ENCODE assay signal across 11 mouse cellular contexts in genomic region chr11:118434093-118434492, GRCm38 (mm10). TPM values are rescaled to one million over a fixed set of nuclear protein-coding genes. Genes with fewer than 3 reads are reported as not detected.
DNase-seq lines count a peak whose midpoint lies in the region; ATAC-seq and TF ChIP-seq lines count a peak whose summit lies in the region.
"Had no signal": no experiment of that assay in that cellular context is flagged by ENCODE, and none has a peak within 500 bp of the region (broad histone marks: within the 10 kb centered on the region; RNA-seq: fewer than 3 reads in every experiment).

No protein-coding gene starts in this region.

- TF ChIP-seq RAD21 in MEL (IDR thresholded peaks at IDR 0.05; ENCODE audit: low read depth, low read length) = no peak

- intact Hi-C loops in heart, postnatal 10 days (cut with DNase I) = no loop called here

- no peak for ATAC-seq in heart, postnatal 0 days (ENCODE audit: insufficient read depth, low read depth)
- ATAC-seq in forebrain, embryonic 15.5 days (replicated peaks) = no peak
- no peak for ATAC-seq in liver, embryonic 13.5 days (ENCODE audit: low read depth)
- no peak for ATAC-seq in granulocyte monocyte progenitor cell, adult 5-6 weeks (replicated peaks; ENCODE audit: poor library complexity, severe bottlenecking)
- no peak for ATAC-seq in erythroid progenitor cell, adult 5-6 weeks (replicated peaks; ENCODE audit: low FRiP score, poor library complexity, severe bottlenecking)

- H3K9ac ChIP-seq in heart, postnatal 0 days (replicated peaks; ENCODE audit: low read depth, low read length) = peak overlapping the region; percentile 30; the same call in 1 of the 2 replicates
- peak overlapping the region; percentile 67 for H3K9ac ChIP-seq in MEL (ENCODE audit: control insufficient read depth, low read depth, low read length, poor library complexity, severe bottlenecking)
- H3K9ac ChIP-seq in forebrain, embryonic 15.5 days (replicated peaks) = no peak overlapping the region
- H3K9ac ChIP-seq in liver, embryonic 13.5 days = no peak overlapping the region

- no peaks in the 10 kb centered on the region for H3K36me3 ChIP-seq in heart, postnatal 0 days (replicated peaks; ENCODE audit: control insufficient read depth, insufficient read depth, low read length)
- 0 out of 4 replicates have a peak, but pooled peaks cover 0 to 2% of the 10 kb centered on the region in 2 experiments for H3K36me3 ChIP-seq in MEL (ENCODE audit: control insufficient read depth in 1 of 2, insufficient read depth in 2 of 2, low read length in 2 of 2)
- H3K36me3 ChIP-seq in forebrain, embryonic 15.5 days = no peaks in the 10 kb centered on the region
- H3K36me3 ChIP-seq in liver, embryonic 13.5 days = no peaks in the 10 kb centered on the region

- no peaks in the 10 kb centered on the region for H3K9me3 ChIP-seq in heart, postnatal 0 days (replicated peaks; ENCODE audit: control insufficient read depth, low read length)
- H3K9me3 ChIP-seq in MEL (replicated peaks; ENCODE audit: insufficient read depth, low read length) = no peaks in the 10 kb centered on the region
- no peaks in the 10 kb centered on the region for H3K9me3 ChIP-seq in forebrain, embryonic 15.5 days
- H3K9me3 ChIP-seq in liver, embryonic 13.5 days (replicated peaks) = no peaks in the 10 kb centered on the region

- peak overlapping the region; percentile 10 for H3K4me3 ChIP-seq in heart, postnatal 0 days (ENCODE audit: low read depth, low read length)
- H3K4me3 ChIP-seq in MEL (ENCODE audit: control insufficient read depth in 1 of 2, insufficient read depth in 1 of 2, low read depth in 2 of 2, low read length in 2 of 2) = peak overlapping the region; percentile 47 to 68
- no peak overlapping the region for H3K4me3 ChIP-seq in forebrain, embryonic 15.5 days
- no peak overlapping the region for H3K4me3 ChIP-seq in liver, embryonic 13.5 days (replicated peaks)

- no peak for TF ChIP-seq CTCF in heart, postnatal 0 days (IDR thresholded peaks at IDR 0.05; ENCODE audit: low read depth)
- TF ChIP-seq CTCF in MEL (IDR thresholded peaks at IDR 0.05 in 2 of 3, conservative IDR thresholded peaks at IDR 0.05 in 1 of 3; ENCODE audit: control insufficient read depth in 1 of 3, insufficient read depth in 1 of 3, low read depth in 2 of 3, low read length in 3 of 3, poor library complexity in 1 of 3, severe bottlenecking in 1 of 3) = no peak

- 28% methylated on average over 13 of the region's 13 CpGs for WGBS in heart, postnatal 0 days
- WGBS in forebrain, embryonic 15.5 days = 56% methylated on average over 13 of the region's 13 CpGs
- WGBS in liver, embryonic 13.5 days (ENCODE audit: insufficient replicate concordance) = 32% methylated on average over 13 of the region's 13 CpGs

- peak overlapping the region; percentile 69 for H3K27ac ChIP-seq in heart, postnatal 0 days (ENCODE audit: low read depth)
- peak overlapping the region; percentile 50 for H3K27ac ChIP-seq in MEL (ENCODE audit: control insufficient read depth, low read depth, low read length)
- H3K27ac ChIP-seq in forebrain, embryonic 15.5 days (replicated peaks) = no peak overlapping the region
- H3K27ac ChIP-seq in liver, embryonic 13.5 days = no peak overlapping the region

- peaks cover 22% of the 10 kb centered on the region for H3K4me1 ChIP-seq in heart, postnatal 0 days (ENCODE audit: control insufficient read depth, insufficient read depth)
- peaks cover 4 to 10% of the 10 kb centered on the region in 2 experiments for H3K4me1 ChIP-seq in MEL (ENCODE audit: control insufficient read depth in 1 of 2, insufficient read depth in 2 of 2, low read length in 2 of 2)
- H3K4me1 ChIP-seq in forebrain, embryonic 15.5 days = peaks cover 50% of the 10 kb centered on the region
- peaks cover 7% of the 10 kb centered on the region for H3K4me1 ChIP-seq in liver, embryonic 13.5 days (replicated peaks)

- peak overlapping the region; percentile 50 for H3K4me2 ChIP-seq in heart, postnatal 0 days (ENCODE audit: low read depth, low read length)
- peak overlapping the region; percentile 39 for H3K4me2 ChIP-seq in forebrain, embryonic 15.5 days (replicated peaks)
- 0 out of 2 replicates have a peak overlapping the region, but pooled peaks have one; percentile 24 for H3K4me2 ChIP-seq in liver, embryonic 13.5 days

- peak in 1 of 2 experiments; percentile 51; a peak in 1 of 4 replicates for TF ChIP-seq POLR2A in MEL (IDR thresholded peaks at IDR 0.05; ENCODE audit: control insufficient read depth in 1 of 2, insufficient read depth in 1 of 2, low read depth in 1 of 2, low read length in 2 of 2, poor library complexity in 1 of 2)

- no peak for DNase-seq in heart, postnatal 0 days (ENCODE audit: low spot score)
- no peak for DNase-seq in heart, postnatal 10 days
- peak; percentile 77 for DNase-seq in MEL (ENCODE audit: low read depth, low spot score)
- no peak for DNase-seq in liver, embryonic 13.5 days
- no peak for DNase-seq in right cerebral cortex, postnatal 10 days (ENCODE audit: low spot score in 2 of 2)
- DNase-seq: cerebellum, postnatal 10 days had no signal

- no peaks in the 10 kb centered on the region for H3K79me2 ChIP-seq in MEL (ENCODE audit: control insufficient read depth, insufficient read depth, low read length, poor library complexity)

- H3K27me3 ChIP-seq in heart, postnatal 0 days (ENCODE audit: control insufficient read depth, insufficient read depth, low read length) = 0 out of 2 replicates have a peak, but pooled peaks cover 2% of the 10 kb centered on the region
- peaks cover 0 to 2% of the 10 kb centered on the region in 2 experiments; a peak in 3 of 4 replicates for H3K27me3 ChIP-seq in MEL (ENCODE audit: control insufficient read depth in 1 of 2, insufficient read depth in 2 of 2, low read length in 2 of 2)
- no peaks in the 10 kb centered on the region for H3K27me3 ChIP-seq in forebrain, embryonic 15.5 days
- H3K27me3 ChIP-seq in liver, embryonic 13.5 days = peaks cover 12% of the 10 kb centered on the region

- TF ChIP-seq EP300 in heart, postnatal 0 days (IDR thresholded peaks at IDR 0.05; ENCODE audit: low read depth) = no peak
- no peak for TF ChIP-seq EP300 in MEL (IDR thresholded peaks at IDR 0.05; ENCODE audit: low read depth in 1 of 2, low read length in 2 of 2)

RNA-seq across cellular contexts. Expression of gene C1qtnf1, which starts 6.1 kb away (rescaled TPM):
- 5.8 and 12.6 TPM in 2 replicates for total RNA-seq in heart, postnatal 0 days (2014; rRNA removed; ENCODE audit: low replicate concordance)
- 7.8 and 8.3 TPM in 2 replicates for polyA plus RNA-seq in heart, postnatal 0 days (2015; fragmentation: Nextera tagmentation; extraction: Ambion mirVana)
- total RNA-seq in heart, postnatal 10 days (2021) = 10 to 100 TPM; 38.0 to 38.4 TPM
- total RNA-seq in MEL (2012; rRNA removed) = 0.07 and 0.27 TPM in 2 replicates
- under 1 TPM in 1 of 2 experiments, not detected in 1; 0.72 TPM for polyA plus RNA-seq in MEL (2012; ENCODE audit: insufficient read depth in 1 of 2, insufficient read length in 2 of 2, low read depth in 1 of 2, low replicate concordance in 2 of 2, missing spikeins in 1 of 2)
- polyA plus RNA-seq in forebrain, embryonic 15.5 days (2015; fragmentation: Nextera tagmentation; extraction: Ambion mirVana) = 3.2 and 3.4 TPM in 2 replicates
- polyA plus RNA-seq in liver, embryonic 13.5 days (2015; fragmentation: Nextera tagmentation; extraction: Ambion mirVana) = 1.1 and 1.4 TPM in 2 replicates
- total RNA-seq in granulocyte monocyte progenitor cell, adult 5-6 weeks (2014; fragmentation: Nextera tagmentation) = not detected in 2 replicates
- total RNA-seq in granulocyte monocyte progenitor cell, adult 5-6 weeks (2017) = not detected in 2 replicates
- not detected in 2 replicates for total RNA-seq in erythroid progenitor cell, adult 5-6 weeks (2015; ENCODE audit: low replicate concordance)
- total RNA-seq in erythroid progenitor cell, adult 5-6 weeks (2017; ENCODE audit: low replicate concordance) = not detected in 2 replicates
- total RNA-seq: hematopoietic stem cell, adult 5-6 weeks; neutrophil, adult 5-6 weeks had no signal

RNA-seq across cellular contexts. Expression of gene Cant1, which starts 15.2 kb away (rescaled TPM):
- 28.3 and 35.5 TPM in 2 replicates for total RNA-seq in heart, postnatal 0 days (2014; rRNA removed; ENCODE audit: low replicate concordance)
- 10.4 and 12.6 TPM in 2 replicates for polyA plus RNA-seq in heart, postnatal 0 days (2015; fragmentation: Nextera tagmentation; extraction: Ambion mirVana)
- 10 to 100 TPM; 20.4 to 22.0 TPM for total RNA-seq in heart, postnatal 10 days (2021)
- 25.8 and 26.0 TPM in 2 replicates for total RNA-seq in MEL (2012; rRNA removed)
- polyA plus RNA-seq in MEL (2012; ENCODE audit: insufficient read depth in 1 of 2, insufficient read length in 2 of 2, low read depth in 1 of 2, low replicate concordance in 2 of 2, missing spikeins in 1 of 2) = 100 to 1,000 TPM in 1 of 2 experiments, 10 to 100 TPM in 1; 34.4 to 145 TPM
- 28.9 and 31.6 TPM in 2 replicates for polyA plus RNA-seq in forebrain, embryonic 15.5 days (2015; fragmentation: Nextera tagmentation; extraction: Ambion mirVana)
- polyA plus RNA-seq in liver, embryonic 13.5 days (2015; fragmentation: Nextera tagmentation; extraction: Ambion mirVana) = 8.3 and 9.4 TPM in 2 replicates
- 29.7 and 34.6 TPM in 2 replicates for total RNA-seq in granulocyte monocyte progenitor cell, adult 5-6 weeks (2014; fragmentation: Nextera tagmentation)
- 18.6 and 21.0 TPM in 2 replicates for total RNA-seq in granulocyte monocyte progenitor cell, adult 5-6 weeks (2017)
- 5.4 and 8.0 TPM in 2 replicates for total RNA-seq in erythroid progenitor cell, adult 5-6 weeks (2015; ENCODE audit: low replicate concordance)
- 6.9 and 11.3 TPM in 2 replicates for total RNA-seq in erythroid progenitor cell, adult 5-6 weeks (2017; ENCODE audit: low replicate concordance)

RNA-seq across cellular contexts. Expression of gene Lgals3bp, which starts 32.2 kb away (rescaled TPM):
- total RNA-seq in heart, postnatal 0 days (2014; rRNA removed; ENCODE audit: low replicate concordance) = 77.9 and 83.1 TPM in 2 replicates
- 27.6 and 28.6 TPM in 2 replicates for polyA plus RNA-seq in heart, postnatal 0 days (2015; fragmentation: Nextera tagmentation; extraction: Ambion mirVana)
- 10 to 100 TPM; 31.3 to 31.7 TPM for total RNA-seq in heart, postnatal 10 days (2021)
- total RNA-seq in MEL (2012; rRNA removed) = 1.4 and 3.0 TPM in 2 replicates
- polyA plus RNA-seq in MEL (2012; ENCODE audit: insufficient read depth in 1 of 2, insufficient read length in 2 of 2, low read depth in 1 of 2, low replicate concordance in 2 of 2, missing spikeins in 1 of 2) = 10 to 100 TPM in 1 of 2 experiments, not detected in 1; 18.3 TPM
- polyA plus RNA-seq in forebrain, embryonic 15.5 days (2015; fragmentation: Nextera tagmentation; extraction: Ambion mirVana) = 2.6 TPM in 2 replicates
- 25.4 and 32.3 TPM in 2 replicates for polyA plus RNA-seq in liver, embryonic 13.5 days (2015; fragmentation: Nextera tagmentation; extraction: Ambion mirVana)
- 85.3 and 107 TPM in 2 replicates for total RNA-seq in granulocyte monocyte progenitor cell, adult 5-6 weeks (2014; fragmentation: Nextera tagmentation)
- total RNA-seq in granulocyte monocyte progenitor cell, adult 5-6 weeks (2017) = 36.0 and 44.8 TPM in 2 replicates
- total RNA-seq in erythroid progenitor cell, adult 5-6 weeks (2015; ENCODE audit: low replicate concordance) = 31.9 and 57.7 TPM in 2 replicates
- total RNA-seq in erythroid progenitor cell, adult 5-6 weeks (2017; ENCODE audit: low replicate concordance) = 21.6 and 56.7 TPM in 2 replicates

RNA-seq across cellular contexts. Expression of gene Engase, which starts 42.5 kb away (rescaled TPM):
- total RNA-seq in heart, postnatal 0 days (2014; rRNA removed; ENCODE audit: low replicate concordance) = 9.1 and 12.0 TPM in 2 replicates
- polyA plus RNA-seq in heart, postnatal 0 days (2015; fragmentation: Nextera tagmentation; extraction: Ambion mirVana) = 3.0 and 3.6 TPM in 2 replicates
- 1 to 10 TPM; 6.6 to 7.1 TPM for total RNA-seq in heart, postnatal 10 days (2021)
- 15.3 and 19.7 TPM in 2 replicates for total RNA-seq in MEL (2012; rRNA removed)
- polyA plus RNA-seq in MEL (2012; ENCODE audit: insufficient read depth in 1 of 2, insufficient read length in 2 of 2, low read depth in 1 of 2, low replicate concordance in 2 of 2, missing spikeins in 1 of 2) = 10 to 100 TPM in 1 of 2 experiments, not detected in 1; 23.5 TPM
- polyA plus RNA-seq in forebrain, embryonic 15.5 days (2015; fragmentation: Nextera tagmentation; extraction: Ambion mirVana) = 5.3 and 6.8 TPM in 2 replicates
- 8.1 and 8.8 TPM in 2 replicates for polyA plus RNA-seq in liver, embryonic 13.5 days (2015; fragmentation: Nextera tagmentation; extraction: Ambion mirVana)
- 2.2 and 4.8 TPM in 2 replicates for total RNA-seq in granulocyte monocyte progenitor cell, adult 5-6 weeks (2014; fragmentation: Nextera tagmentation)
- total RNA-seq in granulocyte monocyte progenitor cell, adult 5-6 weeks (2017) = 2.4 and 5.7 TPM in 2 replicates
- total RNA-seq in erythroid progenitor cell, adult 5-6 weeks (2015; ENCODE audit: low replicate concordance) = not detected in 2 replicates
- 9.4 TPM in 1 of 2 replicates, not detected in the other for total RNA-seq in erythroid progenitor cell, adult 5-6 weeks (2017; ENCODE audit: low replicate concordance)

Comparison
In these comparisons a context has a peak if more than half of its experiments do, and no peak if none do; other contexts are left out.
1. H3K27ac ChIP-seq: peak in heart, postnatal 0 days (single experiment) and MEL (single experiment); none in forebrain, embryonic 15.5 days (single experiment) and liver, embryonic 13.5 days (single experiment).
2. H3K4me3 ChIP-seq: peak in heart, postnatal 0 days (single experiment) and MEL (2 of 2); none in forebrain, embryonic 15.5 days (single experiment) and liver, embryonic 13.5 days (single experiment).
3. H3K9ac ChIP-seq: peak in heart, postnatal 0 days (single experiment) and MEL (single experiment); none in forebrain, embryonic 15.5 days (single experiment) and liver, embryonic 13.5 days (single experiment).
4. Peak in every context shown above with its lines, with median percentiles within 50 percentile points of each other: H3K4me2 ChIP-seq.